Mouse (Mus musculus) right cerebral cortex, adult 18-20 months (tissue): Measurements from ENCODE around the gene Htr6.
A peak's percentile ranks its signal among the peaks of the same experiment; 100 is the strongest.

Experiments
- DNase-seq: peaks from one replicate; pipeline ENCODE4 v3.0.0; 2022; ENCODE audit warnings: mixed read lengths

Htr6 gene

GRCm38 (mm10) chr4:139075041-139075711 lies at the start of gene Htr6:
Gene Htr6, minus strand, starts transcription at chr4:139075570.
- DNase-seq = peak; percentile 60

- DNase-seq = no peak
These were observed 49.6 kb upstream of the Htr6 start for GRCm38 (mm10) chr4:139124940-139125339.

GRCm38 (mm10) chr4:139122557-139122956 lies 47.2 kb upstream of the Htr6 start:
- DNase-seq = no peak

GRCm38 (mm10) chr4:139120998-139121397 lies 45.6 kb upstream of the Htr6 start:
- DNase-seq = no peak

GRCm38 (mm10) chr4:139120281-139120814 lies 45.0 kb upstream of the Htr6 start:
- no peak for DNase-seq

- no peak for DNase-seq
These were observed 41.1 kb upstream of the Htr6 start for GRCm38 (mm10) chr4:139116356-139117063.

GRCm38 (mm10) chr4:139115721-139116120 lies 40.4 kb upstream of the Htr6 start:
- no peak for DNase-seq

- DNase-seq = no peak
These were observed 37.1 kb upstream of the Htr6 start for GRCm38 (mm10) chr4:139112482-139112881.

GRCm38 (mm10) chr4:139111421-139111820 lies 36.1 kb upstream of the Htr6 start:
- DNase-seq = no peak

GRCm38 (mm10) chr4:139110858-139111257 lies 35.5 kb upstream of the Htr6 start:
- DNase-seq = no peak

GRCm38 (mm10) chr4:139105453-139105852 lies 30.1 kb upstream of the Htr6 start:
- DNase-seq = no peak

- no peak for DNase-seq
These were observed 26.2 kb upstream of the Htr6 start for GRCm38 (mm10) chr4:139101546-139101945.

GRCm38 (mm10) chr4:139100326-139100725 lies 25.0 kb upstream of the Htr6 start:
- DNase-seq = no peak

GRCm38 (mm10) chr4:139096201-139096600 lies 20.8 kb upstream of the Htr6 start:
- DNase-seq = no peak

GRCm38 (mm10) chr4:139095406-139095805 lies 20.0 kb upstream of the Htr6 start:
- DNase-seq = no peak

GRCm38 (mm10) chr4:139093196-139093530 lies 17.8 kb upstream of the Htr6 start:
- no peak for DNase-seq

- DNase-seq = no peak
These were observed 17.2 kb upstream of the Htr6 start, which contains the start of gene Nbl1 for GRCm38 (mm10) chr4:139092356-139093195. Gene Nbl1, minus strand, starts transcription at chr4:139092993.

GRCm38 (mm10) chr4:139091478-139092355 lies 16.3 kb upstream of the Htr6 start:
- no peak for DNase-seq

GRCm38 (mm10) chr4:139091066-139091465 lies 15.7 kb upstream of the Htr6 start:
- DNase-seq = no peak

- no peak for DNase-seq
These were observed 15.1 kb upstream of the Htr6 start for GRCm38 (mm10) chr4:139090303-139090940.

GRCm38 (mm10) chr4:139088982-139089671 lies 13.8 kb upstream of the Htr6 start:
- no peak for DNase-seq
